In the genomic region with DNA sequence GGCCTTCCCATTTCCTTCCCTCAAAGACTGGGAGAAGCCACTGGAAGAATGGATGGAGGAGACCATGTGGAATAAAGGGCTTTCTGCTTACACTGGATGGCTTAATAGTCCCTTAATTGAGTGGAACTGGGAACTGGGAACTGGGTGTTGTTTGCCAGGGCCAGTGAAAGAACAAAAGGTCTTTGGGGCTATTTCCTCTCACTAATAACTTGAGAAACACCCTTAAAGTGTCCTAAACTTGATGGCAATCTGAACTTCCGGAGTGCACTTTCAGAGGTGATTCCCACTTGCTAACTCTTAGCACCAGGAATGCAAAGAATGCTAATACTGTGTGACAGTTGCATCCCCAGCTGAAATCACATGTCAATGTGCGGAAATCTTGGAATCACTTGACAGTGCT, we compare ENCODE assay signal across 23 mouse cellular contexts.
"Had no signal": no experiment of that assay in that cellular context is flagged by ENCODE, and none has a peak within 500 bp of the region (broad histone marks: within the 10 kb centered on the region; RNA-seq: fewer than 3 reads in every experiment).

No protein-coding gene starts in this region.

- H3K9ac ChIP-seq: kidney, embryonic 15.5 days; limb, embryonic 12.5 days; limb, embryonic 15.5 days; liver, embryonic 14.5 days; liver, postnatal 0 days; lung, embryonic 14.5 days; midbrain, embryonic 12.5 days; midbrain, embryonic 15.5 days; neural tube, embryonic 12.5 days had no signal

- H3K27ac ChIP-seq: kidney, embryonic 15.5 days; layer of hippocampus, adult 2 months; limb, embryonic 12.5 days; limb, embryonic 15.5 days; liver, embryonic 14.5 days; macrophage; midbrain, embryonic 12.5 days; midbrain, embryonic 15.5 days; neural tube, embryonic 12.5 days had no signal

- DNase-seq: kidney, adult 8-10 months; kidney, postnatal 10 days; kidney, postnatal 36 days; layer of hippocampus, adult 9-11 months; liver, postnatal 0 days; lung, embryonic 14.5 days; right cerebral cortex, adult 18-20 months; right cerebral cortex, postnatal 25 days; thymus, adult 2 months; thymus, postnatal 14 days; thymus, postnatal 4 days had no signal

- H3K4me3 ChIP-seq: kidney, embryonic 15.5 days; layer of hippocampus, adult 2 months; limb, embryonic 12.5 days; limb, embryonic 15.5 days; midbrain, embryonic 12.5 days; midbrain, embryonic 15.5 days; neural tube, embryonic 12.5 days had no signal

- ATAC-seq: intestine, postnatal 0 days; liver, postnatal 0 days; lung, postnatal 0 days; midbrain, embryonic 15.5 days had no signal

- H3K9me3 ChIP-seq: kidney, embryonic 15.5 days; limb, embryonic 12.5 days; limb, embryonic 15.5 days; midbrain, embryonic 12.5 days; midbrain, embryonic 15.5 days; neural tube, embryonic 12.5 days had no signal

- H3K36me3 ChIP-seq: kidney, embryonic 15.5 days; limb, embryonic 12.5 days; limb, embryonic 15.5 days; midbrain, embryonic 12.5 days; midbrain, embryonic 15.5 days; neural tube, embryonic 12.5 days had no signal

- H3K27me3 ChIP-seq: kidney, embryonic 15.5 days; limb, embryonic 12.5 days; limb, embryonic 15.5 days; midbrain, embryonic 12.5 days; midbrain, embryonic 15.5 days; neural tube, embryonic 12.5 days had no signal

- H3K4me1 ChIP-seq: midbrain, embryonic 12.5 days; midbrain, embryonic 15.5 days; neural tube, embryonic 12.5 days had no signal

- H3K4me2 ChIP-seq: kidney, embryonic 15.5 days; limb, embryonic 12.5 days; limb, embryonic 15.5 days; liver, embryonic 11.5 days; lung, embryonic 14.5 days; midbrain, embryonic 12.5 days; midbrain, embryonic 15.5 days; neural tube, embryonic 12.5 days had no signal
